Mouse (Mus musculus) cerebellum, postnatal 4 days (tissue): ENCODE measurements around the gene Psmd9.

Experiments
- DNase-seq, 2 experiments: peaks; one replicate each; pipeline ENCODE4 v3.0.0; 2022; ENCODE audit warnings: low spot score in 2 of 2, mixed read lengths in 1 of 2

Psmd9 gene

DNA sequence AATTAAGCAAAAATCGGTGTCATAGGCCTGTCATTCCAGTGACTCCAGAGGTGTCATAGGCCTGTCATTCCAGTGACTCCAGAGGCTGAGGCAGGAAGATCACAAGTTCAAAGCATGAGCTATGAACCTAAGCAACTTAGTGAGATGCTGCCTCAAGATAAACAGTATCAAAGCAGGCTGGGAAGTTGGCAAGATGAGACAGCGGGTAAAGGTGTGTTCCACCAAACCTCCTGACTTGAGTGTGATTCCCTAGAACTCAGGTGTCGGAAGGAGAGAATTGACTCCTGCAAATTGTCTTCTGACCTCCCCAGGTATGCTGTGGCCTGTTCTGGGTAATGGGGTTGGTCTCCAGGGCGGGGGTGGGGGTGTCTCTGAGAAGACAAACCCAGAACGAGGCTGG is at the start of gene Psmd9:
Gene Psmd9 (plus strand): TSS at position 130 of the 400 bp plus-strand sequence.
- DNase-seq = no peak

DNA sequence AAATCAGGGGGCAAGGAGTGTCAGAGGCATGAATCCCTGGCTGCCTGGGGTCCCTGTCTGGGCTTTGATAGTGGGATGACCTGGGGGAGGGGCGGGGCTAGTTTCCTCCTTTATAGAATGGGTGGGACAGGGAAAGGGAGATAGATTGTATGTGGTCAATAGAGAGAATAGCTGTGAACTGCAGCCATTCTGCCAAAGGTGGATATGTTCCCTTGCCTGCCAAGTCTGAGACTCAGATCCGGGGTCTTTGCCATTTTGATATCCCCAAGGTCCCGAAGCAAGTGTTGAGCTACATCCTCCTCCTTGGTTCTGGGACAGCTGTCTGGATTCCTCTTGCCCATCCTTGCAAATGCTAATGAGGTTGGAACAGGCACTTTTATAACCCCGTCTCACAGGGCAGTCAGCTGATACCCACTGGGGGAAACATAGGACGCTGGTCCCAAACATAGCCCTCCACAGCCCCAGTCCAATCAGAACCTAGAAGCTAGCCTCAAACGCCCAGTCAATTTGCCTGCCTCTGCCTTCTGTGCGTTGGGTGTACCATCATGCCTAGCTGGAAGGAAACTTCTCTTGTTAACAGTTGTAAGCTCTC is 48.5 kb upstream of the Psmd9 start:
- DNase-seq = peak in 1 of 2 experiments; percentile 16

DNA sequence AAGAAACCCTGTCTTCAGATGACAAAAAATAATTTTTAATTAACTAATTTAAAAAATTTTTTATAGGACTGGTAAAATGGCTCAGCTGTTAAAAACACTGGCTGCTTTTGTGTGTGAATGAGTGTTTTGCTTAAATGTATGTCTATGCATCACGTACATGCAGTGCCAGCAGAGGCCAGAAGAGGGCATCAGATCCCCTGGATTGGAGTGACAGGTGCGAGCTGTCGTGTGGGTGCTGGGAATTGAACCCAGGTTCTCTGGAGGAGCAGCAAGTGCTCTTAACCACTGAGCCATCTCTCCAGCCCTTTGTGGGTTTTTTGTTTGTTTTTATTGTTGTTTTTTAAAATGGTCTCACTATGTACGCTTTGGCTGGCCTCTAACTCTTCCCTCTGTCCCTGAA is 47.0 kb upstream of the Psmd9 start:
- peak in 1 of 2 experiments; percentile 26 for DNase-seq

DNA sequence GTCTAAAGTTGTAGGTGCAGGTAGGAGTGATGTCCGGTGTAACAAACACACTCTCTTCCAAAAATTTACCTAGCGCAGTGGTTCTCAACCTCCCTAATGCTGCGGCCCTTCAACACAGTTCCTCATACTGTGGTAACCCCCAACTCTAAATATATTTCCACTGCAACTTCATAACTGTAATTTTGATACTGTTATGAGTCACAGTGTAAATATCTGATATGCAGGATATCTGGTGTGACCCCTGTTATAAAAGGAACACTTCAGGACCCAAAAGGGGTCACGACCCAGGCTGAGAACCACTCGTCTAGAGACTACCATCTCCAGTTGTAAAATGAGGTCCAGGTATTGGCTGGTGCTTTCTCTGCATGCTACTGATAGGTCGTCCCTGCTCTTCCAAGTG is 44.1 kb upstream of the Psmd9 start:
- no peak for DNase-seq

DNA sequence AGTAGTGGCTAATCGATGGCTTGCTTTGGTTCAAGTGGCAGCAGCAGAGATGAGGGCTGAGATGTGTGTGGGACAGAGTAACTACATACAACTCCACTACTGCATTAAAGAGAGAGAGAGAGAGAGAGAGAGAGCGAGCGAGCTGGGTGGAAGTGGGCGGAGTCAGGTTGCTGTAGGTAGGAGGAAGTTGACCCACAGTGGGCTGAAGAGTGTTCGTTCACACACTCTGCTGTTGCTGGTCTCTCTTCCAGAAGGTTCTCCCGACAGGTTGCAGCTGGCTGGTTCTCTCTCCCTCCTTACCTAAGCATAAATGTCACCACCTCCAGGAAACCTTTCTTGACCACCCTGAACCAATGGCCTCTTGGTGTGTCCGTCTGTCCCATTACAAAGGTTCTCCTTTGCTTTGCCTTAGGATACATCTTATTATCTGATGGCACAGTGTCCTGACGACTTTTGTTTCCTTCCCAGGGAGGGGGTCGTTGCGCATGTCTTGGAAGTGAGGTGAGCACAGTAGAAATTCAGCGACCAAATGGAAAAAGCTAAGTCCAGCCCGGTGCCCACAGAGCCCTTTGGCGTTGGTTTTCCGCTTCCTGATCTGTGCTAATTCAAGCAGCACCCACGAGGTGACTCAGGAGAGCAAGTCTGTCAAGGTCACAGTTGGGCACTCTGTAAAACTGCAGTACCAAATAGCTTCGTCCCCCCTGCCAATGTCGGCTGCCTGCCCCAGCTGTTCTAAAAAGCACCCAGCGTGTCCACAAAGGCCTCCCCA is 43.4 kb upstream of the Psmd9 start:
- no peak for DNase-seq

DNA sequence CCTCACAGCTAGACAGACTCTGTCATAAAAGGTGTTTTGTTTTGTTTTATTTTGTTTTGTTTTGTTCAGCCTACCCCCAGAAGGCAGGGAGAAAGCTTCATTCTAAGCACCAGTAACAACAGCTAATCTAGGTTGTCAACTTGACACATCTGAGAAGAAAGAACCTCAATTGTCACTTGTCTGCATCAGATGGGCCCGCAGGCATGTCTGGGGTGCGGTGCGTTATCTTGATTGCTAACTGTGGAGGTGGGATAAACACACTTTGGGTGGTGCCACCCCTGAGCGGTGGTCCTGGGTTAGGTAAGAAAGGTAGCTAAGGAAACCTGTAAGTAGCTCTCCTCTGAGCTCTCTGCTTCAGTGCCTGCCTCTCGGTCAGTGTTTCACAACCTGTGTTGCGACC is 42.2 kb upstream of the Psmd9 start:
- no peak for DNase-seq

DNA sequence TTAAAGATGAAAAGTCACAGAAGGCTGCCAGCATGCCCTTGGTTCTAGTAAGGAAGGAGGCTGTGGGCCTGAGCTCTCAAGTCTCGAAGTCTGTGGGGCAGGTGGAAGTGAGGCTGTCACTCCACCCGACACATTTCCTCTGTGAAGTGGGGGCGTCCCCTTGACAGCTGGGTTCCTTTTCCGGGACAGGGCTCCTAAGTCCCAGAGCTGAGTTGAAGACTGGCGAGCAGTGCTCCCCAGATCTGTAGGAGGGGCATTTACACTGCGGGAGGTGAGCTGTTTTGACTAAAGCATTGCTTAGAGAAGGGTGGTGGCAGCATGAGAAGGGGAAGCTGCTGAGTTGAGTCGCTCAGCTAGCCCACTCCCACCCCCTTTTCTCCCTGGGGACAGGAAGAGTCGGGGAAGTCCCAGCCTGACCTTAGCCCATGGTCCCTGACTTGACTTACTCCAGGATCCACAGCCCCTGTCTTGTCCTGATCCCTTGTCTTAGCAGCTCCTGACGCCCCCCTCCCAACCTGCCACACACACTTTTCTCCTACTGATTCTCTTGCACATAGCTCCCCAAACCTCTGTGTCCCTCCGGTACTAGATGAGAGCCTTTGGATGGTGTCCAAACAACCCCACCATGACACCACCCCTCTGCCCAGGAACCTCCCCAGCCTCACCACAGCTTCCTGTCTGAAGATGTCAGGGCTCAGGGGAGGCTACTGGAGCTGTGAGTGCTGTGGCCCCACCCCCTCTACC is 40.6 kb upstream of the Psmd9 start:
- no peak for DNase-seq

DNA sequence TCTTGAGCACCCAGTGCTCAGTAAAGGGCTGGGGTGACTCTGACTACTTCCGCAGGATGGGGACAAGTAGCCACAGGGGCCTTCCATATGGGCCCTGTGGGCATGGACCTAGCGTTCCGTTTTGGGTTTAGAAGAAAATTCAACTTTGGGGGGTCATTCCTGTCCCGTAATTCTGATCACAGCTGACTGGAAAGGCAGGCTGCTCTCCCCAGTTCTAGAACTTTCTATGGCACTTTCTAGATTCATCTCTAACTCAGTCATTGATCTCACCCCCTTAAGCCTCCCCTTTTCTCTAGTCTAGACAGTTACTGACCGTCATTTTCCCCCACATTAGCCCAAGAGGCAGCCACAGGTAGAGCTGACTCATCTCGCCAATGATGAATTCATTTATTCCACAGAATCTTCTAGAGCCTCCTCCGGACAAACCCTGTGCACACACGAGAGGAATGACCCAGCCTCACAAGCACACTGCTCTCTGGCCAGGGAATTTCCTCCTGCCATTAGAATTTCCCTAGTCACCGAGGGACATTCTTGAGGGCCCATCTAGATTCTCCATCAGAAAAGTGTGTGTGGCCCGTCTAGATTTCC is 39.9 kb upstream of the Psmd9 start:
- no peak for DNase-seq

DNA sequence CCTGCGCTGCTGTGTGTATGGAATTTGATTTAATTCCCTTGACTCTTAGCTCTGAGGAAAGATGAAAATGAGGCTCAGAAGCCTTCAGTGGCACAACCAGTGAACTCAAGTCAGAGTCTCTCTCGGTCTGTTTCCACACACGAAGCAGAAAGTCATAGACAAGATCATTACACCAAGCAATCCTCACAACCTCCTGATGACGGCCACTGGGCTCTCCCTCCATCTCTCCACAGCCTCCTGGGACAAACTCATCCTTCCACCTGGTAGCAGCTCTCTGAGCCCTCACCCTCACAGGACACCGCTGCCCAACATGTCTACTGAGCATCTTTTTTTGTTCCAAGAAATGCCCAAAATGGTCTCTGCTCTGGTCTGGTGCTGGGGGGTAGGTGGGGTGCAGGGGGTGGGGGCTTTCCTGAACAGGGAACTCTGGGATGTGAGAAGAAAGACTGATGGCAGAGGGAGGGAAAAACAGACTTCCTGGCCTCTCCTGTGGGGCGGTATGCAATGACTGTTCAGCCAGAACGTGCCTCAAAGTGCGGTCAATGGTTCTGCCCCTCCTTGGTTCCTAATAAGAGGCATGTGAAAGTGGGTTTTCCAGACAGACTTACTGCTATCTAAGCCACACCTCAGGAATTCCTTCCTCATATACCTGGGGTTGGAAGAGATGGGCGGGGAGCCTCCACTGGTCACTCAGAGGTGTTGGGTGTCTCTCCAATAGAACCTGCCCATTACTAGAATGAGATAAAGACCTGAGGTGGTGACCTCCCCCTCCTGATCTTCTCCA is 39.0 kb upstream of the Psmd9 start:
- DNase-seq = no peak

DNA sequence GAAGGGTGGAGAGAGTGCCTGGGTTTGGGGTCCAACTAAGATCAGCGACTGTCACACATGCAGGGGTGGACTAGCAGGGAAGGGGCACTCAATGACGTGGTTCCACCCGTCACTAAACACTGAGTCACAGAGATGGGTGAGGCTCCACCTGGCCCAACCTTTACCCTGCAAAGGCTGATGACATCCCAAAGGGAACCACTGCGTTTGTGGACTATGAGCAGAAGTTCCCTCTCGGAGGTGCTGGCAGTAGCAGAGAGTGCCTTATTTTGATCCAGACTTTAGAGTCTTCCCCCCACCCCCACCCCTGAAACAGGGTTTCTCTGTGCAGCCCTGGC is 38.4 kb upstream of the Psmd9 start:
- no peak for DNase-seq

DNA sequence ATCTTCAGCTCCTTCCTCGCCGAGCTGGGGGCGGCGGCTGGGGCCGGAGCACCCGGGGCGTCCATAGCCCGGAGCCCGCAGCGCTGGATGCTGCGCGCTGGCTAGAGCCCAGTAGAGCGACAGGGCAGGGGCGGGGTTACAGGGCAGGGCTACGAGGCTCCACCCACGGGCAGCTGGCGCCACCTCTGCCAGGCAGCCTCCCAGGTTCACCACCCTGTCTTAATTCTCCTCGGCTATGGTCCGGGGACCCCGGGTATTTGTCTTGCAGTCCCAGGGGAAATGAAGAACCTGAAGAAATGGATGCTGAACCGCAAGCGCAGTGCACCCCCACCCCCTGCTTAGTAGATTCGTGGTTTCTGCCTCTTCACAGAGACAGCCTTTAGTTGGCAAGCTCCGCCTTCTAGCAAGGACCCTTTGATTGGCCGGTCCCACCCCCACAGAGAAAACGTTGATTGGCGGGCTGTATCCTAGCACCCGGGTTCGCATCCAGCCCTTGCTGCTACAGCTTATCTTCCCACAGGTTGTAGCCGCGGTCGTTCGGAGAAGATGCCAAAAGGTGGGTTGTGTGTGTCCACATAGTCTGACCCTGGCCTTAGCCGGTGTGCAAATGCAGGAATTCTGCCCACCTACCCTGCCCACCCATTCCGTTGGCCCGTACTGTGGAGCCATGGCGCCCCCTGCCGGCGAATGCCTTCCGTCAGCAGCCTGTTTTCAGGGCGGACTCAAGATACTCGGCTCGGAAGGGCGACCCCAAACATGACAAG is 36.7 kb upstream of the Psmd9 start, which contains the start of gene Rhof:
Gene Rhof (minus strand): TSS at position 385 of the 764 bp plus-strand sequence.
- peak; percentile 80 to 88 for DNase-seq

DNA sequence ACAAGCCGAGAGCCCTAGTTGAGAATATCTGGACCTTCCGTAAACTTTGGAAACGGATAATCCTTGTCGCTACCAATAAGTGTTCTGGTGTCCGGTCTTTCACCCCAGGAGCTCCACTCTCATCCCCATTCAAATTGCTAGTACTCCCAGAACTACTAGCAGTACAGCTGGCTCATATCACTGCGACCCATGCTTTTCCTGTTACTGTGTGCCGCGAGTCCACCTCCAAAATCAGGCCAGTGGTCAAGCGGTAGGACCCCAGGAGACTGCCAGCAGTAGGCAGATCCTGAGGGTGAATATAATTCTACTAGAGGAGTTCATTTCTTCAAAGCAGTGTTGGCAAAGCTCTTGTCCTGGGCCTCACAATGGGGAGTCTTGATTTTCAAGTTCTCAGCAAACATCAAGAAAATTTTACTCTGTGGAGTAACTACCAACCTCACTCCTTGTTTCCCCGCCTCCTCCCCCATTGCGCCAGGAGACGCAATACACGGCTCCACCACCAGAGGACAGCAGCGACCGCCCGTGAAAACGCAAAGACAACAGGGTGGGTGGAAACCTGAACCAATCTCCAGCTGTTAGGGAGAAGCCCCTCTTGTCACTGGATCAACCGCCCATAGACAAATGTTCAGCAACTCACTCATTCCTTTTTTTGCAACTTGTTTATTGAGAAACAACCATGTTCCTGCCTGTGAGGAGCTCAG is 36.0 kb upstream of the Psmd9 start:
- DNase-seq = peak; percentile 88 to 94

DNA sequence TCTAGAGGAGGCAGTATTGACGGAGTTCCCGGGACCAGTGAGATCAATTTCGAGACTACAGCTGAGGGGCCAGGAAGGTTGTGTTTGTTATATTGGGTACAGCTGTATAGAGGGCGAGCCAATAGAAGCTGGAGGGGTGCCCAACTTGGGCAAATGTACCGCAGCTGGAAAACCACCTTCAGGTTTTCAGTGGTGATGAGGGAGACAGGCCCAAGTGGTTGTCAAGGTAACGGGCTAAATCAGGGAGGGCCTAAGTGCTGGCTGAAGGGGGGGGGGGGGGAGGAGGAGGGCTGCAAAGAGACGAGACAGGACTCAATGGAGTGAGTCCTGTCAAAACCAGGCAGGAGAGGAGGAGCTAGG is 35.4 kb upstream of the Psmd9 start:
- no peak for DNase-seq

DNA sequence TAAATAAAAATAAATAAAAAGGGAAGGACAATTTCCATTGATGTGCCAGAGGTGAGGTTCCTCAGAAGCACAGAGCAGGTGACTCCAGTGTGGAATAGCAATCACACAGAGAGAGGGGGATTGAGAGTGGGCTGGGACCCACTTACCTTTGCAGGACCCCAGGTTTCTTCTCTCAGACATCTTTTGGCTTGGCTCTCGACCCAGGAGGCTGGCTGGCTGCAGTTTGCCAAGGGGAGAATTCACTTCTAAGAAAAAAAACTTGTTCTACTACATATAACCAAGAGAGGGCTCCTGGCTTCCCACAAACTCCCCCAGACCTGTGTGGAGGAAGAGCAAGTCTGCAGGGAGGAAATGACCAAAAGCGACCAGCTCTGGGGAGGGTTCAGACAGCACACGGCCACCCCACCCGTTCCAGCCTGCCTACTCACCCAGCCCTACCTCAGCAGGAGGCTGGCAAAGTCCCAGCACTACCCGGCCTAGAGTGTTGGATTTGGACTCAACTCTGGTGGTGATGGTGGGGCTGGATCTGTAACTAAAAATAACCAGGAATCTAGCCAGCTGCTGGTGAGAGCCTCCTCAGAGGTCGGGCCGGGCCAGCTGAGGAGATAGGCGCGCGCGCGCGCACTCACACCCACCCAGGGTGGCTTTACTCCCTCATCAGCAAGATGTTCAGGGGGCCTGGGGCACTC is 34.9 kb upstream of the Psmd9 start:
- DNase-seq = peak in 1 of 2 experiments; percentile 71

DNA sequence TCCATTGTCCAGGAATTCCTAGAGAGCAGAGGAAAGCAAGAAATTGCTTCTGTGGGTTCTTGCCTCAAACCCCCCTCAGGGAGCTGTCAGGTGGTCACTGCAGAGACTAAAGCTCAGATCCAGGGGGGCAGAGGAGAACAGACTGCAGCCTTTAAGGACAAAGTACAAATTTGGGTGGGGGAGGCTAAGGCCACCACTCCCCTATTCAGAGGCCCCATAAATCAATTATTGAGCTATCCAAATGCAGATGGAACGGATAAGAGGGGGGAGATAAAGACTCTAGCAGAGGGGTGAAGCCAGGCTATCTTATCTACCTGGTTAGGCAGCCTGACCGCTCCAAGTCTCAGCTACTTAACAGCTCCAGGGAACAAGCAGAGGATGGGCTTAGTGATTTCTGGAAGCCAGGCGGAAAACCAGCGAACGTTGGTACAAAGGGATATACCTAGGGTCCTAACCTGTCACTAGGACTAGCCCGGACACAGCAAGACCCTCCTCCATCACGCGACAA is 34.3 kb upstream of the Psmd9 start:
- no peak for DNase-seq

DNA sequence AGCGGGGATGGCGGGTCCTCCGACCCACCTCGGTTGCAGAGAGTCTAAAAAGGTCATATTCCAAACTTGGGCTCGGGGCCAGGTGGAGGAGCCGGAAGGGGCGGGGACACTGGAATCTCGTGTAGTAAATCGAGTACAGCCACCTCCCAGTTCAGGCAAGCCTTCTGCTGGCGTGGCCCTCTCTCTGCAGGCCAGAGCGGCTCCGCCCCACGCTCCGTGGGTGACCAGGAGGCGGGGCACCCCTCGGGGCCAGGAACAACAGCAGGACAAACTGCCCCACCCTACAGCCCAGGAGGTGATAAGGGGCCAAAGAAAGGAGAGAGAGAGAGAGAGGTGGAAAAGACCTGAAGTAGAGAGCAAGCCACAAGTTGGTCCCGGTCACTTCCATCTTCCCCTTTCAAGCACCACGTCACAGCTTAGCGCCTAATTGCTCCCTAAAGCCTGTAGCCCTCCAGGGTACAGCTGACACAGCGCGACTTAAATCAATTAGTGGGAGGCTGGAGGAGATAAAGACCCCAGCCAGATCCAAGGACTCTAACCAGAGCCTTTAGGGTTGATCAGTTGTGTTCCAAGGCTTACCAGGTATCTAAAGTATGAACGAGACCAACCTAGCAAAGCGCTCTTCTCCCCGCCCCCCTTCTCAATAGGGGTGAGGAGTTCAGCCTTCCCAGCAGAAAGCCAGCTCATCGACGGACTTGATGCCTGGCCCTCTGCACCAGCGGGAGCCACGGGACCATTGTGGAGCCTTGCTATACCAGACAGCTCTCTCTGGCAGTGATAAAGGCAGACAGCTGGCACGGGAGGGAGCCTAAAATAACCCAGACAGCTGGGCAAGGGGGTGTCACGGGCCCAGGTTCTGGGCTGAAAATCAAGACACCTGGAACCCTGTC is 33.5 kb upstream of the Psmd9 start:
- peak in 1 of 2 experiments; percentile 63 for DNase-seq

DNA sequence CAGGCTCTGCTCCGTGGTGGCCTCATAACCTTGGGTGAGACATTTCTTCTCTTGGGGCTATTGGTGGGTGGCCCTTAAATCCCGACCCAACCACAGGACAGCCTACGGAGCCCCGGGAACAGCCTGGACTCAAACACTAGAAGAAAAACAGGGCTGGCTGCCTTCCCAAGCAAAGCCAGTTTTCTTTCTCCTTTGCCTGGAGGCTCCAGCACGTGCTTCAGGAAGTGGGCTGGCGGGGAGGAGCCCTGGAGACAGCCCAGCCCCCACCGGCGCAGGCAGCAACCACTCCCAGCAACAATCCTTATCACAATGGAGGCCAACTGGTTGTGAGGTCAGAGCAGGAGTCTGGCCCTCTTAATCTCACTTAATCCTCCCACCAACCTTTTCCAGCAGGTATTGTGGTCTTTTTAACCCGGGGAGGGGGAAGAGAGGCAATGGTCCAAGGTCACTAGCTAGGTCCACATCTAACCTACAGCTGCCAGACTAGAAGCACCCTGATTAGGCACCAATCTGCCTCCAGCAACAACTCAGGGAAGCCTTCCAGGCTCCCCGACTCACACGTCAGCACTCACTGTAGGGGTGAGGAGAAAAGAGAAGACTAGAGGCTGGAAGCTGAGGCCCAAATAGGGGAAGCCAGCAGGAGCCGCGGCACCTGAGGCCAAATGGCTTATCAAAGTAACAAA is 32.7 kb upstream of the Psmd9 start:
- peak in 1 of 2 experiments; percentile 79 for DNase-seq
